Mouse (Mus musculus) frontal cortex, postnatal 25 days (tissue): ENCODE measurements around the gene Grin3a.

Source experiments
- DNase-seq, 2 experiments: peaks; one replicate each; pipeline ENCODE4 v3.0.0; 2022; ENCODE audit warnings: low spot score in 2 of 2

Grin3a gene

DNA sequence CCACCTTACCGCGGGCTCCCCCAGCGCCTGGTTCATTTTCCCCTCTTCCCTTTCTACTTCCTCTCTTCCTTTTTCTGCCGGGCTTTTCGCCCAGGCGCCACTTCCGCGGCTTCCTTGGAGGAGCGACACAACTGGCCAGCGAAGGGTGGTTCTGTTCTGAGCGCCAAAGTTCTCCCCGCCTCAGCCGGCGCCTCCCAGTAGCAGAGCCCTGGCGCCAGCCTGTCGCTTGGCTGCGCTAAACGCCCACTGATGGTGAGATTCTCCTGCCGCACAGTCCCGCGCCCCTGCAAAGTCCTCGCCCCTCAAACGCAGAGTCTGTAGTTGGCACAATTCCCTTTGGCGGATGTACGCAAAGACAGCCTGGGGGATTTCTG, at the start of gene Grin3a:
Gene Grin3a (minus strand): TSS at position 133 of the 374 bp plus-strand sequence.
- DNase-seq: peak; percentile 60 to 61

DNA sequence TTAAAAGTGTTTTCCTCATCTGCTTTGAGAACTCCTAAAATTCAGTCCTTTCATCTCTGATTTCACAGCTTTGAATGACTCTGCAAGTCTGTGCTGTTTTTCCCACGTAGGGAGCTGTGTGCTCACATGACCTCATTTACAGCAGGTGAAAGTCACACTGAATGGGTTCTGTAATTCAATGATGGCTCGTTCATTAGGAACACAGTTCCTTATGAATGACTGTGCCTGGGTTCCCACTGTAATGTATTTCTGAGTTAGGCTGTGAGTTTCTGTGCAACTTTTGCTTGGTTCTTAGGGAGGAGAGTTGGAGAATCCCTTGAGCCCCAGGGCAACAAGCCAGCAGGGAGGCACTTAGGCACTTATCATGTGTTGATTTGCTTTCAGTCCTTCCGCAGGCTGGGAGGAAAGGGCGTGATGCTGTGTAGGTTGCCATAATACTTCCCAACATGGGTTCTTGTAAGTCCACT, 46.3 kb upstream of the Grin3a start:
- no peak for DNase-seq

DNA sequence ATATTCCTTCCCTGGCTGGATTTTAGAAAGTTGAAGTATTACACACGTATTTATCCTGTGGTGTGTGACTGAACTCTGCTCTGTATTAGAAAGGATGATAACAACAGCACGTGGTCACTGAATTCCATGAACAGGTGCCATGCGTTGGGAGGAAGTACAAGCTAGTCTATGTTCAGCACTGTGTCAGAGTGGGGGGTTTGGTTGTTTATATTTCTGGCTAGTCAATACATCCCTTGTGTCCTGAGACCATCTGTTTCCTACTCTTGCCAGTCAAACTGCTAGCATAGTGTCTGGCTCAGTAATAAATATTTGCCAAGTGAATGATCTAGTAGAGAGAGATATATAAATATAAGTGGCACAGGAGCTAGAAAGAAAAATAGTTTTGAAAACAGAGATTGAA, 31.5 kb upstream of the Grin3a start:
- DNase-seq: no peak

DNA sequence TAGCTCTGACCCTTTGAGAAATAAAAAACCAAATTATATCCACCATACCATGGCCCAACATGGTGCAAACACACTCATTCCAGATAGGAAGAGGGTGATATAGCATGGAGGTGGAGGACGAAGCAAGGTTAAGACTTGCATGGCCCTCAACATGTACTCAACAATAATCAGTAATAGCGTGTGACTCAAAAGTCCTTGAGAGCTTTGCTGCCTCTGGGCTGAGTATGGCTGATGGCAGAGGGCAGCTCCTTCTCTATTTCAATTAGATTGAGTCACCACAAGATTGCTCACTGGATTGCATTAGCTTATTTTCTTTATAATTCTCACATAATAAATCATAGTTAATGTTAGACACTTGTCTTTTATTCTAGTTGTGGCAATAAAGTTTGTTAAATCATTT, 15.1 kb upstream of the Grin3a start:
- no peak for DNase-seq

DNA sequence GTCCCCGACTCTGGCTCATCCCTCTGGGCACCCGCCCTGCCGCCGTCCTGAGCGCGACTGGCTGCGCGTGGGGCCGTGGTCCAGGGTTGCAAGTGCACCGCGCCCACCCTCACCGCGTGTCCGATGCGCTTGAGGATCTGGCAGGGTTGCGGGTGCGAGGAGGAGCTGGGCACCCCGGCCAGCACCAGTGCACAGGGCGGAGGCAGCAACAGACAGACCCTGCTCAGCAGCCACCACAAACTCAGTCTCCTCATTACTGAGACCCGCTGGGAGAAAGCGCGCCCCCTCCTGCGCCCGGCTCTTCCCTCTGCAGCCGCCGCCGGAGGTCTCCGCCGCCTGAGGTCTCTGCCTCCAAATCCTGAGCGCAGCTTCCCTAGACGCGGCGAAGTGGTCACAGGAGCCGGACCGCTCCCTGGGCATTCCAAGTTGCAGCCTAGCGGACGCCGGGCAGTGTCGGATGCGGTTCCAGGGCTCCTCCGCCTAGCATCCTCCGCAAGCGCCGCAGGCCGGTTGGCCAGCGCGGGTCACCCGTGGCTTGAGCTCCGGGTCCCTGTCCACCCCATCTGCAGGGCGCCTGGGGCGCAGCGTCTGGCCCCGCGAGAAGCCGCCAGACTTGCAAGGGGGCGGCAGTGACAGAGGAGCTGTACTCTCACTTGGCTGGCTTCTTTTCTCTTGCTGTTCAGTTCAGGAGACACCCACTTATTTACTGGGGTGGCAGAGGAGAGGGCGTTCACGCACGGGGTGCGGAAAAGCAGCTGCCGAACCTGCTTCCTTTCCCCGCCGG, 524 bp downstream of the Grin3a start:
- peak in 1 of 2 experiments; percentile 27 for DNase-seq

DNA sequence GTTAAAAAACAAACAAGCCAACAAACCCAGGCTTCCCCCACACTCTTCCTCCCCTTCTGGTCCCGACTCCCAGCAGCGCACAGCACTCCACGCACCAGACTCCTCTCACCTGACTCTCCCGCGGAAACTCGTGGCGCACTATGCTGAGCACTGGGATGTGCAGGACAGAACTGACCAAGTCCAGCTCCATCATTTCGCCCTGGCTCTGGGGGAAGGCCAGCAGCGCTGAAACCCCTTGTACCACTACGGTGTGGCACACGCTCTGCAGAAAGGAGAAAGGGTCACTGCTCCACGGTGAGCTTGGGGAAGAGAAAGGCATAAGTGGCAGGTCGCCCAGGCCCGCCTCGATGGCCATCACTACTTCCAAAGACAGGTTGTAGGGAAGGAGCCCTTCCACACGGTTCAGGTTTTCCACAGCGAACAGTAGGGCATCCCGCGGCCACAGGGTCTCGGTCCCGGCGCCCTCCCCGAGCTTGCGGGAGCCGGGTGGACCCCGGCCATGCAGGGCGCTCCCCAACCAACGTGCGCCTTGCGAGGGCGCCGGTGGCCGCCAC, 1.2 kb downstream of the Grin3a start:
- no peak for DNase-seq

DNA sequence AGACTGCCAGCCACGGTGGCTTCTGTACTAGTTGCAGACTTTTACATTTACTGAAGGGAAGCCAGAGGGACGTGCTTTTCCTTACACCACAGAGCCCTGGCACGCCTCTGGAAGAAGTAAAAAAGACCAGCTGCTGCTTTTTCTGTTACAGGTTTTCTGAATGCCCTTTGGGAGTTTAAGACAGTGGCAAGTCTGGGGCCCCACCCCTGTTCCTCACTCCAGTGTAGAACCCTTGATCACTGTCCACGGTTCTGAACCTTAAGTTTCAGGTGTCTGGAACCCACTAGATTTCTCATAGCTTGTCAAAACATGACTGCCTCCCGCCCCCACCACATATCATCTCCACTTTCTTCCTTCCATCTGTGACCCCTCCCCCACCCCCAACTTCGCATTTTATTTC, 1.8 kb downstream of the Grin3a start:
- DNase-seq: no peak

DNA sequence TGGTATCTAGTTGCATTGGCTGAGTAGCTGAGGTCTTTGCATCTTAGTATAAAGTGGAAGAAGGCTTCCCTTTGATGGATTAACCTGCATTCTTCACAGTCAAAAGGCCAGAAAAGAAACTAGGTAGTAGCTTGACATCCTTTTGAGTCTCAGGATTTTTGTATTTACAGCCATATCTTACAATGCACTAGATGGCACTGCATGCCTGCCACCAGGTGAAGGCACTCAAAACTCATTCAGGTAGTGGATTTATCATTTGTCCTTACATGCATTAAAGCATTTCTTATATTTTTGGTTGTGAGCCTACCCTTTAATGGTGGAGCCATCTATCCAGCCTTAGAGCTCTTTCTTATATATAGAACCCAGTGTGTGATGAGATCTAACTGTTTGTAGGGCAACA, 13.5 kb downstream of the Grin3a start:
- no peak for DNase-seq

DNA sequence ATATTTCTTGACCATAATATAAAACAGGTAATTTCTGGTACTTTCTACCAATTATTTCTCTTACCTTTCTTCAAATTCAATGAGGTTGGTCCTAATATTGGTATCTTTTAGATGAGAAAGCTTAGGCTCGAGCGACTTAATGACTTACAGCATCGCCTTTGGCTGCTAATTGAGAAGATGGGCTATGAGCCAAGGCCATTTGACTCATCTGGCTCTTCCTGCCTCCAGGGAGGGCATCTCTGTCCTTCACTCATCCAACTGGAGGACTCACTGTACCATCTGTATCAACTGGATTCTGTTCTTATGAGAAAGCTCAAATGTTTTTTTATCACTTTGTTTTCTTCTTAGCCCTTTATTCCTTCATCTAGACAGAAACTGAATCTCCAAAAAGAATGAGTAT, 31.7 kb downstream of the Grin3a start:
- DNase-seq: no peak

DNA sequence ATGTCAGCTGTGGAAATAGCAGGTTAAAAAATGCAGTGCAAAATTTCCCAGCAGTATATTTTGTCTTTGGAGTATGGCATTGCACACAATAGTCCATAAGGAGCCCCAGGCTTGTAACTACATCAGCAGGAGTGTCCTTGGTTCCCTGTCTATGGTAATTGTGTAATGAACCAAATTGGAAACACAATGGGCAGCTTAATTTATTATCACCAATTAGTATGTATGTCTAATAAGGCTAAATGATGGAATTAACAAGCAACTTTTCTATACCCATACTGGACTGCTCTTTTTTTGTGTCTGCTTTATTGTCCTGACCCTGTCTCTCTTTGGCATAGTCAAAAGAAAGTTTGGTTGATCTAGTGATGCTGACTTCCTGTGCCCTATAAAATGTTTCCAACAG, 38.8 kb downstream of the Grin3a start:
- no peak for DNase-seq

DNA sequence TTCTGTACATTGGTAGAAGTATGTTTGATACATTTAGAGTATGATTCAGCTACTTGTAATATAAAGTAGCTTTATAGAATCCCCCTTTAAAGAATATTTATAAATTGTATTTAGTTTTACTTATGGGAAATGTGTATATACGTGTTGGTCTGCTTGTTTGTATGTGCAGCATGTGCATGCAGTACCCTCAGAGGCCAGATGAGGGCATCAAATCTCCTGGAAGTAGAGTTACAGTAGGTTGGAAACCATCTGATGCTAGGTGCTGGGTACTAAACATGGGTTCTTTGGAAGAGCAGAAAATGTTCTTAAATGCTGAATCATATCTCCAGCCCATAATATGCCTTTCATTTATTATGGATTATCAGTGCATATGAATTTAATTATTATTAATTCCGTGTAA, 46.2 kb downstream of the Grin3a start:
- DNase-seq: no peak

DNA sequence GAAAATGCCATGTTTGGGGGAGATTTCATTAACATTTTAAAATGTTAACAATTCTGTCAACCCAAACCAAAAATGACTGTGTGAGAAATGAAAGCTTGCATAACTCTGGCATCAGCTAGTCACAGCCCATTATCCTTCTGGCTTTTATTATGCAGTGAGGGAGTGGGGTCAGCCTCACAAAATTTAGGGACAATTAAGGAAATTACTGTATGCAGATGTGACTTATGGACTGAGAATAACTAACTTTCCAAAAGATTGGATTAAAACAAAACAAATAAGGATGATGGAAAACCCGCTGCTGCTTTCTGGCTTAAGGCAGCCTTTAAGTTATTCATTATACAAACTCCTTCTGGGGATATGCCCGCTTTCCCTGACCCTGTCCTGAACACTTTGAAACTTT, 56.6 kb downstream of the Grin3a start:
- no peak for DNase-seq

DNA sequence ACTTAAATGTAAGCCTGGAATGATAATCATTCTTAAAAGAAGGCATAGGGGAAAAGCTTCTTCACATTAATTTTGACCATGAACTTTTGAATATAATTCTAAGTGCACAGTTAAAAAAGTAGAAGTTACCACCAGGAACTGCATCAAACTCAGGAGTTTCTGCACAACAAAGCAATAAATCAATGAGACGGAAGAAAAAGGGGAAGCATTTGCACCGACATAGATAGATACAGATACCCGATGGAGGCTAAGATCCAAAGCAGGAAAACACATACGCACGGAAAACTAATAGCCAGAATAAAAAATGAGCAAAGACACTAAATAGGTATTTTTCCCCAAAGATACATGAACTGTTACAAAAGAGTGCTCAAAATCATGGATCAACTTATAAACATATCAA, 102.7 kb downstream of the Grin3a start:
- DNase-seq: no peak

DNA sequence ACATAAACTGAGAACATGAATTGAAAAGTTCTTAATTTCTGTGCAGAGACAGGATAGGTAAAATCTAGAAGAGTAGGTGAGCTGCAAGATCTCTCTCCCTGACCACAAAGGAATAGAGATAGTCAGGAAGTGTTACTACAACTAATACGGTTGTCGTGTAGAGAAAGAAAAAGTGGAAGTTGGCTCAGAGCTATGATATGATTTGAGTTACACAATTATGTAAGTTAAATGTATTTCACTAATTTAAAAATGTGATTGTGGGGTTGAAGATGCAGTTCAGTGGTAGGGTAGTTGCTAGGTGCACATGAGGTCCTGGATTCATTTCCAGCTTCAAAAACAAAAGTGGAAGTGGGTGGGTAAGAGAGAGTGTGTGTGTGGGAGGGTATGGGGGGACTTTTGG, 103.6 kb downstream of the Grin3a start:
- DNase-seq: no peak

DNA sequence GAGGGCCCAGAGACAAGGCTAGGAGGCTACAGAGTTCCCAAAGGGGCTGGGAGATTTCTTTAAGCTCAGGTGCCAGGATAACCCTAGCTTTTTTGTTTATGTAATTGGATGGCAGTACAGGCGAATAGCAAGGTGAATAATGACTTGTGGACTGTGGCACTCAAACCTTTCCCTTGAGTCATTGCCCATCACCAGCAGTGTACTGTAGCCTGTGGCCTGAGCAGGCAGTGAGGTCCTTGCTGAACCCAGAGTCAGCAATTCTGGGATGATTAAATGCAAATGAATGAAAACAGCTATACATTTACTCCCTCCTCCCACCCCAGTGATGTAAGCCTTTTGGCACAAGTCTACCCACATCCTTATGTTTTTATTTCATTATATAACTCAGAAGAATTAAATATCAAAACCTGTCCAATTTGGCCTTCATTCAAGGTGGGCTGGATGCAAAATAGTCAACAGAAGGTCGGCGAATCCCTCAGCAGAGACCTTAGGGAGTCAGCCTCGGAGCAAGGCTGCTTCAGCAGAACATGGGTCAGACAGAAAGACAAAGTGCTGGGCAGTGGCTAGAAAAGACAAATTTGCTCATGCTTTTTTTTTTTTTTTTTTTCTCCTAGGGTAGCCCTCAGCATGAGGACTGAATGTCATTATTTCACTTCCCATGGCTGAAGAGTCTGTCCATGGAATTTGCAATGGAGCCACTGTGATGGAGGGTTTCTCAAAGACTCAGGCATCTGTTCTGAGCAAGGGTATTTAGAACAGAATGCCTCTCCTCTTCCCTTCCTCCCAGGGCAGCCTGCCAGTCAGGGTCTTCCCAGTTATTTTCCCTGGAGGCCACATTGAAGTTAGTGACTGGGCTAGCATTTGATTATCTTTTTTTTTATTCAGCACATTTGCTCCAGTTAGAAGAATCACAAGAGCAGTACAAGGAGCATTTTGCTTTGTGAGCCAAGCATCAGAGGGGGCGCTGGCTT, 104.5 kb downstream of the Grin3a start:
- no peak for DNase-seq

DNA sequence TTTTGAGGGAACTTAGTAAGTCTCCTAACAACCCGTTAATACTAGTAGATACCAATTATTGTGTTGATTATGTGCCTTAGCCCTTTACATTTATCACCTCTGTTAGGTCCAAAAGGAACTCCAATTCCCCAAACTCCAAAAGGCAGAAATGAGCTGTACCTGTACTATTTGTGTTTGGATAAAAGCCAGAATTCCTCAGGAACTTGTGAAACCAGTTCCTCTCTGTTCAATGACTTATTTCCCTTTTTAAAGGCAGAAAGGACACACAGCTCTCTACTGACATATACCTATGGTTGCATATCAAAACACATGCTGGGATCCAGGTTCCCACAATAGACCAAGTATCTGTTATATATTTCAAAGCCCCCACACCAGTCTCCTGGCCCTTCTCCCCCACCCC, 106.0 kb downstream of the Grin3a start:
- DNase-seq: no peak

DNA sequence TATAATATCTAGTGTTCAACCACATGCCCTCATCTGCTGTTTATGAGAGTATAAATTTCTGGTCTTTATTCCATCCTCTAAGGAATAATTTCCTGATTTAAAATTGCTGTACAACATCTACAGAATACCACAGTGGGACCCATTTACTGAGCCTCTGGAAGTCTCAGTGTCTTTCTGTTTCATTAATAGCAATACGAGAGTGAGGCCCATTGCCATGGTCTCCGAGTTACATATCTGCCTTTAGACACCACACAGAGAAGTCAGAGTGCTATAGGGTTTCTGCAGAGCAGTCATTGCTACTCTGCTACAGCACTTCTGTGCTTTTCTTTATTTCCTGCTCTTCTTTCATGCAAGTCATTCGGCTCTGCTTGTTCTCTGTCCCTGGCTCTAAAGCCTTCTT, 116.2 kb downstream of the Grin3a start:
- DNase-seq: no peak

DNA sequence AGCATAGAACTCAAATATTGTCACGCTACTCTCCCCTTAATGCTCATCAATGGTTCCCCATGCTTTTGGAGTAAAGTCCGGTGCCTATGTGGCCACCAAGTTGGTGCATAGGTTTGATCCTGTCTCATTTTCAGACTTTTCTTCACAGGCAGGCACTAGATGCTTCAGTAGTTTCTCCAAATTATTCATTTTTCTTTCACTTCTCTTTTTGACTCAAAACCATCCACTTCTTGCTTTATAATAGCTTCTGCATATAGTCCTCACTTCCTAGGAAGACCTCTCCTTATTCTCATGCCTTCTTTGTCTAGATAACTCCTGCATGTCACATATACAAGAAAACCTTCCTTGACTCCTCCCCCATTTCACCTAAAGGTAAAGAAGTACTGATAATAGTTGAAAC, 121.6 kb downstream of the Grin3a start:
- no peak for DNase-seq

DNA sequence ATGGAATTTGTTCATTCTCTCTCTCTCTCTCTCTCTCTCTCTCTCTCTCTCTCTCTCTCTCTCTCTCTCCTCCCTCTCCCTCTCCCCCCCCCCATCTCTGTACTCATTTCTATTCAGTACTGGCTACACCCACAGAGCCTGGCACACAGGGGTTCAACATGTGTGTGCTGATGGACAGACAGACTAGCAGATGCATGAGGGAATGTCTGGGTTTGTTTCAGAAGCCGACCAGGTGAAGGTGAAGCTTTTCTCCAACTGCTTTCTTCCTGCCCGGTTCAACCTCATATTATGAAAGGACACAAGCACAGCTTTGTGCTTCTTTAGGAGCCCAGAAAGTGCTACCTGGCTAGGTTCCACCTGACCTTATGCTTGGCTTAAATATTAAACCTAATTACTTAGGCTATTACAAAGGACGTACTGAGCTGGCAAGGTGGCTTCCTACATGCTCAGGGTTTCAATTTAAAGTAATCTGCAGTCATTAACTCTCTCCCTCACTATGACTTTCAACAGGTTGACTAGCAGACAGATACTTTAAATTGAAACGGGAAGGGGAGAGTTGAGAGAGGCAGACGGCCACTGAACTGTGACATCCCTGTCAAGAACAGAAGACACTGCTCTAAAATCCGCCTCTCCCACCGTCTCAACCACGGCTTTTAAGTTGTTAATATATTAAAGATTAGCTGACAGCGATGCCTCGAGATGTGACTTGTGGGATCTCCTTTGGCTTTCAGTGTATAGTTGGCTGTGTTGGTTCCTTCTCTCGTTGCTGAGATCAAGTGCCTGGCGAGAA, 153.9 kb downstream of the Grin3a start:
- DNase-seq: no peak

DNA sequence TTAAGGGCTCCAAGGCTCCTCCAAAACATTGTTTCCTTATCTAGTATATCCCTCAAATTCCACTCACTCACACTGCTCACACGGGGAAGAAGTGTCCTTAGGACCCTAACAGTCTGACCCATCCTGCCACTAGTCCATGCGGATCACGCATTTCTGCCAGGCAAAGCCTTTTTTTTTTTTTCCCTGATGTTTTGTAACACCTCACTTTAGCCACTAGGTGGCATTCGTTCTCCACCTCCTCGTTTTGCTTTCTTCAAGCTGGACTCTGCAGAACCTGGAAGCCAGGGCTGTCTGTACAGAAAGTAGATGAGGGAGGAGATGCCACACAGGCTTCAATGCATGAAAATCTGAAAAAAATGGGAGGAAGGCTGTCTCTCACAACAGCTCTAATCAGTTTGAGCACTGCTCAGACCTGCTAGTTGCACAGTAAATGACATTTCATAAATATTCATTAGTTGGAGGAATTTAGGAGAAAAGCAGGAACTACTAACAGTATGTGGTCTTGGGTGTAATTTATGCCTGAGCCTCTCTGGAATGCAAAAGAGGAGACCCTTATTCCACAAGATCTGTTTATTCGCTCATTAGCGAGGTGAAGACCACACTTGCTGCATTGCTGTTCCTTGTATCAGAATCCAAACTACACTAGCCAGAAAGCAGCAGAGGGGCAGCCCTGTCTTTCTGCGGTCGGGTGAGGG, 156.8 kb downstream of the Grin3a start:
- peak in 1 of 2 experiments; percentile 28 for DNase-seq

DNA sequence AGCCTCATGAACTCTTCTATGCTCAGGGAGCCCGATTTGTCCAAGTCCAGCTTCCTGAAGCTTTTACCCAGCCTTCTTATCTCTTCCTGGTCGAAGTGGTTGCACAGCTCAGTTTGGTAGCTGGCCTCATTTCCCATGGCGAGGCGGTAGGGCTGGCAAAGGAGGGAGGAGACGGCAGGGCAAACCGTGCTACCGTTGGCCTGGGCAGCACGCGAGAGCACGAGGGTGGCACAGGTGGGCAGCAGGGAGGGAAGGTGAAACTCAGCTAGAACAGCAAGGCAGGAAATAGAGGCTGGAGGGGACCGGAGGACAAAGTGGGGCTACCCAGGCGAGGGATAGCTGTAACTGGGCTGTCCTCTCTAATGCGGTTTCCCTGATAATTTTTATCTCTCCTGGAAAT, 163.7 kb downstream of the Grin3a start, which contains the start of gene Ppp3r2:
Gene Ppp3r2 (minus strand): TSS at position 213 of the 400 bp plus-strand sequence.
- no peak for DNase-seq
